Mouse (Mus musculus) embryonic stem cell, embryonic (primary cell): ENCODE measurements around the gene Ndufa4l2.

Source experiments
- CTCF ChIA-PET, 4 experiments: fragments of 300-600 bp in 2 of 4; fragments of 350-600 bp in 2 of 4; sonication (Branson Sonifier 250); formaldehyde crosslinking; loops; one replicate each; lab custom pipeline; 2022; ENCODE audit warnings: inconsistent platforms in 2 of 4; lab: Charles Lee
- POLR2A ChIA-PET, 4 experiments: fragments of 300-600 bp in 2 of 4; fragments of 350-600 bp in 2 of 4; sonication (Branson Sonifier 250); formaldehyde crosslinking; loops; one replicate each; lab custom pipeline; 2022; ENCODE audit warnings: antibody characterized with exemption in 4 of 4, inconsistent platforms in 1 of 4; lab: Charles Lee

The Ndufa4l2 gene

DNA sequence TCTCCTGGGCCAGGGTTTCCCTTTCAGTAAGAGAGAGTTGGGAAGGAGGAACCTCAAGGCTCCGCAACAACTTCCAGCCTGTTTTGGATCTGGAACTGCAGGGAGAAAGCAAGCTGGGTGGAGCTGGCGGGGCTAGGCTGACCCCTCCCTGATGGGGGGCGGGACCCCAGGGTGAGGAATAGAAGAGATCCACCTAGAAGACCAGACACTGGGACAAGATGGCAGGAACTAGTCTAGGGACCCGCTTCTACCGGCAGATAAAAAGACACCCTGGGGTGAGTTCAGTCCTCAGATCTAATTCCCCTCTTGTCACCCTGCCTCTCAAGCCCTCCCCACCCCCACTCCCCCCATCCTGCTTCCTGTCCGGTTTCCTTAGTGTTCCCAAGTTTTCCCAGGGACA, at the start of gene Ndufa4l2:
TSS of gene Ndufa4l2 (plus strand) at position 204 of the 400 bp plus-strand sequence.
- ChIA-PET CTCF (interaction anchor here (1.5 to 20.7 kb wide), 16 partner anchors 12 to 223 kb away, joined by 3 to 811 read pairs (median 26); partner anchors contain the start of genes Lrp1 (in 1 of the 4), Nxph4 (in 1 of the 4) and Shmt2 (in 1 of the 4)), POLR2A (interaction anchor here (0.9 to 18.5 kb wide), 17 partner anchors 10 to 192 kb away, joined by 3 to 470 read pairs (median 4); partner anchors contain the start of genes Nxph4 (in 1 of the 4) and Shmt2 (in 1 of the 4))

DNA sequence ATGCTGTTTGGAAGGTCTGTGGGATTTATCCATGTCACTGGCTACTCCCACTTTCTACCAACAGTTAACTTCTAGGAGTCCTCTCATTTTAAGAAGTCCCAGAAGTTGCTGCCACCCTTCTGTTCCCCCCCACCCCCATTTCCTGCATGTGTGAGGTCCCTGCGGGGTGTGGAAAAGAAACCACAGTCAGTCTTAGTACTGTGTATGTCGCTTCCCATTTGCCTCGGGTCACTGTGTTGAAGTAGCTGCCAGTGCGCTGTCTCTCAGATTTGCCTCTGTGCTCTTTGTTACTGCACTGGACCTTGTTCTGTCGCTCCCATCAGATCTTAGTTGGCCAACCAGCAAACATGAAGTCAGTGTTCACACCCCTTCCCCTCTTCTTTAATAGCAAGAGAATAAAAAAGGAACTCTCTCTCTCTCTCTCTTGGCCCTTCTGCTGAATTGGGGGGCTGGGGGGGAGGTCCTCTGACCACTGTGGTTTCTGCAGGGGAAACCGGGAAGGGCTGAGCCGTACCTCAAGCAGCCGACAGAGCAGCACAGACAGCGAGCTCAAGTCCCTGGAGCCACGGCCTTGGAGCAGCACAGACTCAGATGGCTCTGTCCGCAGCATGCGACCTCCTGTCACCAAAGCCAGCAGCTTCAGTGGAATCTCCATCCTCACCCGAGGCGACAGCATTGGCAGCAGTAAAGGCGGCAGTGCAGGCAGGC, 43.3 kb upstream of the Ndufa4l2 start:
- ChIA-PET CTCF (interaction anchor here in 2 of 4 experiments (0.5 to 0.7 kb wide), 3 partner anchors 8 to 290 kb away, joined by 3 to 6 read pairs (median 3); no protein-coding TSS in a partner anchor), POLR2A (interaction anchor here in 3 of 4 experiments (0.5 to 0.7 kb wide), 4 partner anchors 9 to 207 kb away, joined by 3 to 7 read pairs (median 4); no protein-coding TSS in a partner anchor)

DNA sequence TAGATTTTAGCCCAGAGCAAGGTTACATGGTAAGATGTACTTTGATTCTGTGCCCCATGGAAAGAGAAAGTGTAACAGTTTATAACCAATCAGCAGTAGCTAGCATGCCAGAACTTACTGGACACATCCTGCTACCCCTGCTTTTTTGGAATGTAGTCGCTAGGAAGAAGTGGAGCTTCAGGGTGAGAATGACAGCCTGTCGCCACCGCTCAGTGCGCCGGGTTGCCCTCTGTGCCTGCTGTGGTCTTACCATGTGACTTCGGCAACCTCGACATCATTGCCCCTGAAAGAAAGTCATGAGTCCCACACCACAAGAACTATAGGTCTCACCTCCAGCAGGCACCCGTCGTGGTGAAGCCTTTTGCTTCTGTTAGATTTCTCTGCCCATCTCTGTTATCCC, 42.0 kb upstream of the Ndufa4l2 start:
- CTCF ChIA-PET = interaction anchor here in 2 of 4 experiments (0.7 kb wide), 3 partner anchors 31 to 1708 kb away, joined by 4 to 5 read pairs (median 4); no protein-coding TSS in a partner anchor
- POLR2A ChIA-PET = interaction anchor here in 1 of 4 experiments (0.7 kb wide), 1 partner anchor 14 kb away, joined by 5 read pairs; no protein-coding TSS in a partner anchor

DNA sequence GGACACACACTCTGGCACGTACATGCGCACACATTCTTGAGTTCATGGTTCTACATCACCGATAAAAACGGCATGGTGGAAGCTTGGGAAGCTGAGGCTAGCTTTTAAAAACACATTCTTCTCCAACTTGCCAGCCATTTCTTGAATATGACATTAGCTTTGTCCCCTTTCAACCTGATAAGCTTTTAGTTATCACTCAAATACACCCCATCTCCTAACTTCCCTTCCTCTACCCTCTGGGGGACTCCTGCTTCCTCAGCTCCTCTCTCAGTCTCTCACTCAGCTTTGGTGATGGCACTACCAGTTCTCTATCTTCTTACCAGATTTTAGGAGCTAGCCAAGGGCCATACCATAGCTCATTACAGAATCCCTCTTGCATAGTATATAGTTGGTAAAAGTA, 39.6 kb upstream of the Ndufa4l2 start:
- POLR2A ChIA-PET = interaction anchor here in 1 of 4 experiments (0.6 to 2.3 kb wide), 3 partner anchors 10 to 398 kb away, joined by 4 to 7 read pairs (median 6); no protein-coding TSS in a partner anchor
- CTCF ChIA-PET = interaction anchor here in 2 of 4 experiments (0.6 to 1.5 kb wide), 3 partner anchors 63 to 150 kb away, joined by 3 to 4 read pairs (median 3); no protein-coding TSS in a partner anchor

DNA sequence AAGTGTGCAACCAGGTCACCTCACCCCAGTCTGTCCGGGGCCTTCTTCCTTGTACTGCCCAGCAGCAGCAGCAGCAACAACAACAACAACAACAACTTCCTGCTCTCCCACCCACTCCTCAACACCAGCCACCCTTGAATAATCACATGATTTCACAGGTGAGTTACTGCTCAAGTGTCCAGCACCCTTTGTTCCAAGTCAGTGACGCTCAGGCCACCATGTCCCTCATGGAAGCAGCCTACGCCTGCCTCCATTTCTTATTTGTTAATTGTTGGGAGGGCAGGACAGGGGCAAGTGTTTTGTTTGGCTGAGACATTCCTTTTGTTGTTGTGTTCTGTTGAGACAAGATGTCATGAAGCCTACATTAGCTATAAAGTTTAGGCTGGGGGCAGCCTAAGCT, 38.2 kb upstream of the Ndufa4l2 start:
- CTCF ChIA-PET = interaction anchor here in 1 of 4 experiments (0.7 to 1.0 kb wide), 3 partner anchors 18 to 32 kb away, joined by 3 to 4 read pairs (median 4); no protein-coding TSS in a partner anchor
- POLR2A ChIA-PET = interaction anchor here in 1 of 4 experiments (1.2 to 2.3 kb wide), 2 partner anchors 11 to 37 kb away, joined by 3 to 7 read pairs; no protein-coding TSS in a partner anchor

DNA sequence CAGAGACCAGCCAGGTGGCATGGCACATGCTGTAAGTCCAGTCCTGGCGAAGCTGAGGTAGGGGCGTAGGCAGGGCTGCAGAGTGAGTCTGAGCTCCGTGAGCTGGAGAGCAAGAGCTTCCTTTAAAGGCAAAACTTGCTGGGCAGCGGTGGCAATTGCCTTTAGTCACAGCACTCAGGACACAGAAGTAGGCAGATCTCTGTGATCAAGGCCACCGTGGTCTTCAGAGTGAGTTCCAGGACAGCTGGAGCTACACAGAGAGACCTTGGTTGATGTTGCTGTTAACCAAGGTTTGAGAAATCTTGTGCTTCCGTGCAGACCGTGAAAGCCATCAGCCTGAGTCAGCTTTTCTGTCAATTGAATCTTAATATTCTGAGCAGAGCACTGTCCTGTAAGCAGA, 37.5 kb upstream of the Ndufa4l2 start:
- POLR2A ChIA-PET = no interaction called here
- CTCF ChIA-PET = interaction anchor here (0.6 to 1.0 kb wide), 6 partner anchors 13 to 180 kb away, joined by 3 to 4 read pairs (median 3); no protein-coding TSS in a partner anchor

DNA sequence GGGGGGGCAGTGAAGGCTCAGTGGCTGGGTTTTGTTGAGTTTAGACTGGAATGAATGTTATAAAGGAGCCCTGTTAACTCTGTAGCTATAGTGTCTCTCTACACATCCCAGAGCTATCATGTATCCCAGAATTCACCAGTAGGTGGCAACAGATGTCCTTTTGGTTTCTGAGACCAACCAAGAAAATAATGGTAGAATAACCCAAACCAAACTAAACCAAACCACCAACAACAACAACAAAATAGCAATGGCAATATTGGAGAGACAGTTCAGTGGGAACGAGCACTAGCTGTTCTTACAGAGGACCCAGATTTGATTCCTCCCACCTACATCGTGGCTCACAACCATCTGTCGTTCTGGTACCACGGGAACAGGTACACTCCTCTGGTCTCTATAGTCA, 35.6 kb upstream of the Ndufa4l2 start:
- POLR2A ChIA-PET = interaction anchor here in 3 of 4 experiments (0.7 to 1.6 kb wide), 6 partner anchors 13 to 145 kb away, joined by 3 to 5 read pairs (median 3); no protein-coding TSS in a partner anchor
- CTCF ChIA-PET = interaction anchor here (0.5 to 2.0 kb wide), 33 partner anchors 8 to 368 kb away, joined by 3 to 12 read pairs (median 4); partner anchors contain the start of gene Gli1 (in 1 of the 4)

DNA sequence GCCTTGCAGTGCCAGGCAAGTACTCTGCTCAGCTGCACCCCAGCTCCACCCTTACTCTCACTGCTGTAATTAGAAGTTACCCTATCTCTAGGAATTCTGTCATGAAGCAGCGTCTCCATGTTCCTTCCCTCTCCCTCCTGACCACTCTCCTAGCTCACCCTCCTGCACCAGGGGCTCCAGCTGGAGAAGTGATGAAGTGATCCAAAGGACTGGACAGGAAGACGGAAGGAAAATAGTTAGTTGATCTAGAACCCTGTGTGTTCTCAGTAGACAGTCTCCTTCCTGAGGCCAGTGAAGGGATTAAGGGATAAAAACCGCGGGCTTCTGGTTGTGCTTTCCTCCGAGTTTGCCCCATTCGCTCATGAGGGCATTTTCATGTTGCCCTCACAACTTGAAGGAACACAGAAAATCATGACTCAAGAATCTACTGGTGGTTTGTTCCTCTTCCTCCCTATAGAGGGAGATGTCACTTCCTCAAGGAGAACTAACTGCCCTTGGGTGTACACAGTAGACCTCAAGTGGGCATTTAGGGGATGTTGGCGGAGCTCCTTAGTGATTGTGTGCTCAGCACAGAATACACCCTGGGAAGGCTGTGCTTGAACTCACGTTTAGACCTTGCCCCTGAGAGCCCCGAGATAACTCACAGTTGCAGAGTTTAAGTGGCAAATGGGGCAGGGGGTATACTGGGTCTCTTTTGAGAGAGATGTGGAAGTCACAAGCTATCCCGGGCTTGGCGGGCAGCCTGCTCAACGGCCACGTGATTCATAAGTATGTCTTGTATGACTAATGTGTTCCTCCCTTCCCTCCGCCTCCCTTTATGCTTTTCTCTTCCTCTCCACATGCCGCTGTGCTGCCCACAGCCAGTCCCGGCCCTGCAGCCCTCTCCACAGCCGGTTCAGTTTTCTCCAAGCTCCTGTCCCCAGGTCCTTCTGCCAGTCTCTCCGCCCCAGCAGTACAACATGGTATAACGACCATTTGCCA, 33.6 kb upstream of the Ndufa4l2 start:
- ChIA-PET POLR2A (interaction anchor here in 3 of 4 experiments (0.6 to 1.7 kb wide), 9 partner anchors 9 to 414 kb away, joined by 3 to 4 read pairs (median 3); no protein-coding TSS in a partner anchor), CTCF (interaction anchor here in 3 of 4 experiments (0.5 to 2.4 kb wide), 12 partner anchors 9 to 142 kb away, joined by 3 to 9 read pairs (median 3); no protein-coding TSS in a partner anchor)

DNA sequence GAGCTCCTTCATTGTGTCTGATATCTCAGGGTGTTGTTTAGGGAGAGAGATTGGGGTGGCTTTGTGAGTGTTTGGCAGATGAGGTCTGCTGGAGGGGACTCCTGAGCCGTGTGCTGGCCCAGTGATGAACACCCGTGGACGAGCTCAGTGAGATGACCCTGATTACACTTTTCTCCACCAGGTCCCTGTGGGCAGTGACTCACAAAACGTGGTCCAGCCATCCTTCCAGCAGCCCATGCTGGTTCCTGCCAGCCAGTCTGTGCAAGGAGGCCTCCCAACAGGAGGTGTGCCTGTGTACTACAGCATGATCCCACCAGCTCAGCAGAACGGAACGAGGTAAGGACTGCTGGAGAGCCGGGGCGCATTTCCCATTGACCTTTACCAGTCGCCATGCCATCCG, 29.5 kb upstream of the Ndufa4l2 start:
- POLR2A ChIA-PET = interaction anchor here in 2 of 4 experiments (0.6 to 0.7 kb wide), 2 partner anchors 10 to 584 kb away, joined by 3 to 7 read pairs; no protein-coding TSS in a partner anchor
- CTCF ChIA-PET = interaction anchor here in 1 of 4 experiments (1.1 kb wide), 1 partner anchor 27 kb away, joined by 3 read pairs; no protein-coding TSS in a partner anchor

DNA sequence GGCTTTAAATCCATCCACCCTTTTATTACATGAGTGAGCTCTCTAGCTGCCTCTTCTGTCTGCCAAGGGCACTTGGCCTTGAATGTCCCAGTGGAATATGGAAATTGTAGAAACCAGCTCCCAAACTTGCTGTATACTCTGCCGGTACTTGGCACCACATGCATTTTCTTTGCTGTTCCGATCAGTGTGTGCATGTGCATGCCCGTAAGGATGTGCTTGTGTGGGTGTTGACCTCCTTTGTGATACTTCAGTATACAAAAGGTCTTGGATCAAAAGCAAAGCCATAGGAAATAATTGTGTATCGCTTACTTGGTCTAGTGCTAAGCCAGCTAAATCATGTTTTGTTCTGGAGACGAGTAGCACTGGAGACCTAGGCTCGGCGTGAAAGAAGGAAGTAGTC, 25.9 kb upstream of the Ndufa4l2 start:
- ChIA-PET POLR2A (no interaction called here), CTCF (interaction anchor here in 1 of 4 experiments (1.3 kb wide), 1 partner anchor 10 kb away, joined by 3 read pairs; no protein-coding TSS in a partner anchor)

DNA sequence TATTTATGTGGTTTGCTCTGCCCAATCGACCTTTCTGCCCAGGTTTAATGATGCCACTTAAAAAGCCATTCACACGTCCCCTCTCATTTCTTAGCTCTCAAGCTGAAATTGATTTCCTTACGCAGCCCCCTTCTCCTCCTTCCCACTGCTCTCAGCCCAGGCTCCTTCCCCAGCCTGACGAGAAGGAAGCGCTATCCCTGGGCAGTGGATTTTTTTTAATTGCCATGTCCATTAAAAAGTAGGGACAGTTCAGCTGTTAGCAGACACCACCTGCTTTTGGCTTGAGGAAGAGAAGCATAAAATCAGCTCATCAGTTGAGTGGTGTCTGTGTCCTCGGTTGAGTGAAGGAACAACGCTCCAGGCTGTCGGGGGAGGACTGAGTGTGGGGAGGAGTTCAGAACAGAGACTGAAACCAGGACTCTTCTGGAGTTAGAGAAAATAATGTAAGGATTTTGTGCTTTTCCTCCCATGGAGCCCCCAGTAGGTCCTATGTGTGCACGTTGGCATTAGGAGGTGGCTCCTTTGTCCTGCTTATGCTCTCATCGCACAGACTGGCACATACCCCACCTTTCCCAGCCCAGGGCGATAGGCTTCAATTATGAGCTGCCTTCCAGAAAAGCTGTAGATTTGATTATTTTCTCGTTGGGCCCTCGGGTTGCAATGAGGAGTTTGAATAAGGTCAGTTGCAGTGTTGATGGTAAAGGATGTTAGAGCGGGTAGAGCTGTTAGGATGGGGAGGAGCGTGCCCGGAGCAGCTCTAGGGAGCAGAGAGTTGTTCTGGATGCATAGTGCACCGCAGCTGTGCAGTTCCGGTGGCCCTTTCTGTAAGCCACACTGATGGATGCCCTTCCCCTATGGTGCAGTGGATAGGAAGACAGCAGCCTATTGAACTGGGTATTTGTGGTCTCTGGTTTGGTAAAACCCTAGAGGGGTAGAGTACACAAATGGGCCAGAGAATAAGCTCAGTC, 24.3 kb upstream of the Ndufa4l2 start:
- POLR2A ChIA-PET = interaction anchor here in 2 of 4 experiments (1.2 to 1.8 kb wide), 7 partner anchors 9 to 172 kb away, joined by 3 to 4 read pairs (median 4); partner anchors contain the start of gene Lrp1 (in 1 of the 2)
- CTCF ChIA-PET = interaction anchor here in 3 of 4 experiments (0.6 to 3.2 kb wide), 8 partner anchors 9 to 47 kb away, joined by 3 to 12 read pairs (median 3); partner anchors contain the start of gene Stac3 (in 1 of the 3)

DNA sequence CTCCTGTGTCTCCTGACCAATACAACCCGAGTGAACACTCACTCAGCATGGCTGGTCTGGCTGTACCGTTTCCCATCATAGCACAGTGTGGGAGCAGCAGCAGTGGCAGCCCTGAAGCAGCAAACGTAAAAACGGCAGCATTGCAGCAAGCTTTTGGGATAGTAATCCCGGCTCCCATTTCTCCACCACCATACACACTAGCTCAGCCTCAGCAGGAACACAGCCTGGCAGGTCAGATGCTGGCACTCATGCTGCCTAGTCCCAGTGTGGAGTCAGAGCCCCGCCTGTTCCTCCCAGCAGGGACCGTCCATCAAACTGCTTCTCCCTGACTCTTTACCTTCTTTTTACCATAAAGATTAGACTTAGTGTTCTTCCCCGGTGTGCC, 23.6 kb upstream of the Ndufa4l2 start:
- ChIA-PET POLR2A (interaction anchor here in 2 of 4 experiments (1.0 to 1.8 kb wide), 7 partner anchors 9 to 171 kb away, joined by 3 to 4 read pairs (median 3); partner anchors contain the start of gene Lrp1 (in 1 of the 2)), CTCF (interaction anchor here in 3 of 4 experiments (0.6 to 3.2 kb wide), 8 partner anchors 9 to 65 kb away, joined by 3 to 12 read pairs (median 3); no protein-coding TSS in a partner anchor)

DNA sequence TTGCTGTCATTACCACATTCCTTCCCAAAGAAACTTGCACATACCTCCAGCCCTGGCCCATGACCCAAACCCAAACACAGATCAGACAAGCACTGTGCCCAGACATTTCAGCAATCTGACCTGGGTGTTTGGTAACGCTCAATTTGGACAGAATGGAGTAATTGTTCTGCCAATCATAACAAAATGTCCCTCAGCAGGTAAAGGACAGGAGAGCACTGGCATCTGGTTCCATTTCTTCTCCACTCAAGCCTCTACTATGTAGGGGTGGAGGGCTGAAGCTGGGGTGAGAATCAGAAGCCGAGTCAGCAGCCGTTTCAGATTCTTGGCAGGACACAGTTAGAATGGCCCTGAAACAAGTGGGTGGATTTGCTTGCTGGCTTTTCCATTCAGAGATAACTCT, 22.6 kb upstream of the Ndufa4l2 start:
- ChIA-PET POLR2A (interaction anchor here in 2 of 4 experiments (0.6 to 1.8 kb wide), 3 partner anchors 11 to 45 kb away, joined by 3 to 5 read pairs (median 4); no protein-coding TSS in a partner anchor), CTCF (interaction anchor here in 2 of 4 experiments (1.2 to 3.2 kb wide), 2 partner anchors 13 to 64 kb away, joined by 3 to 12 read pairs; no protein-coding TSS in a partner anchor)

DNA sequence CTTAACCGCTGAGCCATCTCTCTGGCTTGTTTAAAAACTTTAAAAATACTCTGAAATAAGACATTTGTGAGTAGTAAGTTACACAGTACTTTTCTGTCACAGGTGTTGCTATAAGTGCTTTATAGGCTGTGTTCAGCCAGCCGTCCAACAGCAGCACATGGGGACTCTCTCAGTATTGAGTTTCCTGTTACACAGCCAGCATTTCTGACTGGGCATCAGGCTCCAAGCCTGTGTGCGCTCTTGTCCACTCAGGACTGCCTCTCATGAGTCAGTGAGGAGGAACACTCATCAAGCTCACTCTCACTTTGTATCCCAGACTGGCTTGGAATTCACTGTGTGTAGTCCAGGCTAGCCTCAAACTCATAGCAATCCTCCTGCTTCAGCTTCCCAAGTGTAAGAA, 18.6 kb upstream of the Ndufa4l2 start:
- ChIA-PET CTCF (interaction anchor here in 3 of 4 experiments (0.5 to 1.8 kb wide), 7 partner anchors 13 to 502 kb away, joined by 3 to 11 read pairs (median 3); no protein-coding TSS in a partner anchor), POLR2A (interaction anchor here in 1 of 4 experiments (1.2 kb wide), 1 partner anchor 13 kb away, joined by 4 read pairs; no protein-coding TSS in a partner anchor)

DNA sequence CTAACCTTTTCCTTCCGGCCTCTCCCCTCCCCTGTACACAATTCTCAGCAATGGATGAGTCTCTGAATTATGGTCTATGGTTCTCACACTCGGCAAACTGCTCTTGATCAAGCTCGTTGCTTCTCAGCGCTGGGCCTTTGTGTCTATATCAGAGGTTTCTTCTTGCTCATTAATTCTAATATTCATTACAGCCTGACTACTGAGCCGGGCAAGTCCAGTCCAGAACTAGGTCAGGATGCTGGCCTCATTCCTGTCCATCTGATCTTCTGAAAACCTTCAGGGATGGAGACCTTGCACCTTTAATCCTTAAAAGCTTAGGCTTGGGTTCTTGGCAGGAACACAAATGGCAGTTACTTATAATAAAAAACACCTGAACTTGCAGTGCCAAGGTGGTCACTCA, 15.3 kb upstream of the Ndufa4l2 start:
- ChIA-PET CTCF (interaction anchor here in 2 of 4 experiments (1.2 to 1.9 kb wide), 3 partner anchors 9 to 38 kb away, joined by 4 to 8 read pairs (median 6); no protein-coding TSS in a partner anchor), POLR2A (interaction anchor here in 1 of 4 experiments (0.8 kb wide), 1 partner anchor 78 kb away, joined by 3 read pairs; no protein-coding TSS in a partner anchor)
